Mouse (Mus musculus) forebrain, embryonic 15.5 days (tissue): ENCODE measurements around the gene Ms4a6c. TPM values are rescaled to one million over a fixed set of nuclear protein-coding genes. Genes with fewer than 3 reads are reported as not detected.
"Not testable (repeated sequence)": the region's sequence is repeated elsewhere in the genome, so short reads cannot be mapped to it uniquely, and the experiment has no call there.

Experiments used
- ATAC-seq: fragments of 200-750 bp; cut with Nextera tagmentation; replicated peaks from 2 replicates; pipeline ENCODE4 v1.8.0; 2017; ENCODE audit warnings: mild to moderate bottlenecking, moderate TSS enrichment, moderate library complexity
- H3K27ac ChIP-seq: fragments of 300-500 bp; sonication (generic); replicated peaks from 2 replicates; pipeline ENCODE4 v1.5.1; 2015; ENCODE audit warnings: mild to moderate bottlenecking, inconsistent platforms
- H3K27me3 ChIP-seq: fragments of 300-500 bp; sonication (generic); 2 replicates; pipeline ENCODE4 v1.6.1; 2015; ENCODE audit warnings: inconsistent platforms
- H3K36me3 ChIP-seq: fragments of 300-500 bp; sonication (generic); 2 replicates; pipeline ENCODE4 v1.6.1; 2015; ENCODE audit warnings: mild to moderate bottlenecking, inconsistent platforms
- H3K4me1 ChIP-seq: fragments of 300-500 bp; sonication (generic); 2 replicates; pipeline ENCODE4 v1.6.1; 2015; ENCODE audit warnings: inconsistent platforms
- H3K4me2 ChIP-seq: fragments of 300-500 bp; sonication (generic); replicated peaks from 2 replicates; pipeline ENCODE4 v1.6.1; 2015; ENCODE audit warnings: mild to moderate bottlenecking, inconsistent platforms
- H3K4me3 ChIP-seq: fragments of 300-500 bp; sonication (generic); 2 replicates; pipeline ENCODE4 v1.5.1; 2015; ENCODE audit warnings: mild to moderate bottlenecking, inconsistent platforms
- H3K9ac ChIP-seq: fragments of 300-500 bp; sonication (generic); replicated peaks from 2 replicates; pipeline ENCODE4 v1.6.1; 2015; ENCODE audit warnings: mild to moderate bottlenecking, inconsistent platforms
- H3K9me3 ChIP-seq: fragments of 300-500 bp; sonication (generic); 2 replicates; pipeline ENCODE4 v1.6.1; 2016; ENCODE audit warnings: inconsistent platforms
- WGBS: fragments of 180-500 bp; shearing (Covaris S2); methylation state at CpG from one replicate; pipeline ENCODE4 v1.1.7; 2015; ENCODE audit warnings: mixed read lengths; 5-methylcytosine and 5-hydroxymethylcytosine counted together
- polyA plus RNA-seq: library from polyadenylated mRNA; unstranded; fragments of >200 nt; fragmentation: Nextera tagmentation; extraction: Ambion mirVana; gene quantifications from 2 replicates; pipeline ENCODE4 v1.2.1, GENCODE M21; 2015

Gene Ms4a6c
- polyA plus RNA-seq, 1 experiment from 2014 or later, result 1.3 TPM

- no peak within 1 kb of the TSS for H3K4me2 ChIP-seq
- H3K27me3 ChIP-seq, result no peaks in the 10 kb centered on the region
- no peak for ATAC-seq
- no peaks in the 10 kb centered on the region for H3K4me1 ChIP-seq
- no peak within 1 kb of the TSS for H3K9ac ChIP-seq
- H3K4me3 ChIP-seq, result no peak within 1 kb of the TSS
- H3K36me3 ChIP-seq, result no peaks in the 10 kb centered on the region
- H3K9me3 ChIP-seq, result no peaks in the 10 kb centered on the region
- no peak within 1 kb of the TSS for H3K27ac ChIP-seq
Observed at GRCm38 (mm10) chr19:11516246-11516645, 47.1 kb downstream of the Ms4a6c start, which contains the start of gene Ms4a6b. Gene Ms4a6b, plus strand, starts transcription at chr19:11516512.

GRCm38 (mm10) chr19:11516845-11517244 is 47.7 kb downstream of the Ms4a6c start:
- no peaks in the 10 kb centered on the region for H3K9me3 ChIP-seq
- no peaks in the 10 kb centered on the region for H3K36me3 ChIP-seq
- 79% methylated on average over 4 of the region's 4 CpGs for WGBS
- no peak overlapping the region for H3K27ac ChIP-seq
- H3K4me1 ChIP-seq, result no peaks in the 10 kb centered on the region
- ATAC-seq, result no peak
- H3K4me2 ChIP-seq, result no peak overlapping the region
- H3K9ac ChIP-seq, result no peak overlapping the region
- no peaks in the 10 kb centered on the region for H3K27me3 ChIP-seq
- H3K4me3 ChIP-seq, result no peak overlapping the region

GRCm38 (mm10) chr19:11517373-11517772 is 48.2 kb downstream of the Ms4a6c start:
- H3K27me3 ChIP-seq, H3K36me3 ChIP-seq, H3K4me2 ChIP-seq, H3K9me3 ChIP-seq, H3K4me3 ChIP-seq, H3K4me1 ChIP-seq, H3K27ac ChIP-seq, ATAC-seq, H3K9ac ChIP-seq: not testable (repeated sequence)
- WGBS, result 61% methylated on average over 1 of the region's 1 CpGs

- not testable (repeated sequence) for H3K4me1 ChIP-seq, H3K9me3 ChIP-seq, H3K27me3 ChIP-seq, H3K4me2 ChIP-seq, H3K9ac ChIP-seq, ATAC-seq, H3K27ac ChIP-seq, H3K36me3 ChIP-seq, H3K4me3 ChIP-seq
- 94% methylated on average over 2 of the region's 2 CpGs for WGBS
Observed at GRCm38 (mm10) chr19:11518356-11518755, 49.2 kb downstream of the Ms4a6c start.

- Histone ChIP-seq H3K4me1 (no peaks in the 10 kb centered on the region), H3K9me3 (no peaks in the 10 kb centered on the region), H3K9ac (no peak overlapping the region), H3K36me3 (no peaks in the 10 kb centered on the region), H3K4me2 (no peak overlapping the region), H3K27me3 (no peaks in the 10 kb centered on the region), H3K27ac (no peak overlapping the region), H3K4me3 (no peak overlapping the region)
- ATAC-seq, result no peak
- 86% methylated on average over 3 of the region's 3 CpGs for WGBS
Observed at GRCm38 (mm10) chr19:11520146-11520545, 51.0 kb downstream of the Ms4a6c start.

Other genes starting within 250 kb of the Ms4a6c start
- gene Ms4a12, start 236.9 kb upstream of the Ms4a6c start, polyA plus RNA-seq, result not detected in 2 replicates
- gene Ms4a1, start 203.1 kb upstream of the Ms4a6c start, polyA plus RNA-seq, result not detected in 2 replicates
- gene Ms4a5, start 185.5 kb upstream of the Ms4a6c start, polyA plus RNA-seq, result not detected in 2 replicates
- 0.05 TPM in 1 of 2 replicates, not detected in the other for gene Ms4a14, start 154.9 kb upstream of the Ms4a6c start, polyA plus RNA-seq
- 2.2 TPM in 2 replicates for gene Ms4a7, start 133.2 kb upstream of the Ms4a6c start, polyA plus RNA-seq
- gene Ms4a4a, start 93.8 kb upstream of the Ms4a6c start, polyA plus RNA-seq, result 1.0 and 1.7 TPM in 2 replicates
- 0.19 and 0.53 TPM in 2 replicates for gene Ms4a4c, start 64.6 kb upstream of the Ms4a6c start, polyA plus RNA-seq
- not detected in 2 replicates for gene Ms4a4b, start 25.8 kb upstream of the Ms4a6c start, polyA plus RNA-seq
- gene Gm8369, start 16.6 kb downstream of the Ms4a6c start, polyA plus RNA-seq, result not detected in 2 replicates
- gene Ms4a6b, start 47.1 kb downstream of the Ms4a6c start, polyA plus RNA-seq, result 1.8 and 2.4 TPM in 2 replicates
- not detected in 2 replicates for gene Ms4a4d, start 67.4 kb downstream of the Ms4a6c start, polyA plus RNA-seq
- 1.9 and 2.0 TPM in 2 replicates for gene Ms4a6d, start 135.5 kb downstream of the Ms4a6c start, polyA plus RNA-seq
- gene Ms4a2, start 154.4 kb downstream of the Ms4a6c start, polyA plus RNA-seq, result not detected in 2 replicates
- gene Ms4a3, start 171.5 kb downstream of the Ms4a6c start, polyA plus RNA-seq, result not detected in 2 replicates
- not detected in 2 replicates for gene Oosp2, start 191.2 kb downstream of the Ms4a6c start, polyA plus RNA-seq
- not detected in 2 replicates for gene Oosp1, start 221.8 kb downstream of the Ms4a6c start, polyA plus RNA-seq
- not detected in 2 replicates for gene Oosp3, start 227.7 kb downstream of the Ms4a6c start, polyA plus RNA-seq